Mouse (Mus musculus): ENCODE results near the gene Slc7a7. TPM values are rescaled to one million over a fixed set of nuclear protein-coding genes. Genes with fewer than 3 reads are reported as not detected.

Slc7a7 gene
- total and polyA plus RNA-seq, 3 experiments = 20.1 to 65.6 TPM; not detected in 1

- no peak for DNase-seq (ENCODE audit: low read depth, low spot score)
- no peak overlapping the region for H3K27ac ChIP-seq (ENCODE audit: control insufficient read depth, low read depth, low read length)
- H3K4me3 ChIP-seq (ENCODE audit: control insufficient read depth in 1 of 2, insufficient read depth in 1 of 2, low read depth in 2 of 2, low read length in 2 of 2) = no peak overlapping the region
- no peaks in the 10 kb centered on the region for H3K9me3 ChIP-seq (replicated peaks; ENCODE audit: insufficient read depth, low read length)
- H3K9ac ChIP-seq (ENCODE audit: control insufficient read depth, low read depth, low read length, poor library complexity, severe bottlenecking) = no peak overlapping the region
- no peaks in the 10 kb centered on the region for H3K79me2 ChIP-seq (ENCODE audit: control insufficient read depth, insufficient read depth, low read length, poor library complexity)
- H3K36me3 ChIP-seq (ENCODE audit: control insufficient read depth in 1 of 2, insufficient read depth in 2 of 2, low read length in 2 of 2) = peaks cover 0 to 2% of the 10 kb centered on the region in 2 experiments; a peak in 1 of 4 replicates
- no peaks in the 10 kb centered on the region for H3K4me1 ChIP-seq (ENCODE audit: control insufficient read depth in 1 of 2, insufficient read depth in 2 of 2, low read length in 2 of 2)
- H3K27me3 ChIP-seq (ENCODE audit: control insufficient read depth in 1 of 2, insufficient read depth in 2 of 2, low read length in 2 of 2) = no peaks in the 10 kb centered on the region
- TF ChIP-seq POLR2AphosphoS5 (IDR thresholded peaks at IDR 0.05; ENCODE audit: borderline replicate concordance, low read depth, low read length) (no peak), NRF1 (IDR thresholded peaks at IDR 0.05; ENCODE audit: insufficient read depth, low read depth, low read length, poor library complexity, severe bottlenecking) (no peak), ZKSCAN1 (IDR thresholded peaks at IDR 0.05; ENCODE audit: low read depth, low read length) (no peak), ELF1 (IDR thresholded peaks at IDR 0.05; ENCODE audit: low read depth, low read length) (no peak), RCOR1 (IDR thresholded peaks at IDR 0.05; ENCODE audit: low read depth, low read length) (no peak), NELFE (IDR thresholded peaks at IDR 0.05; ENCODE audit: low read depth, low read length) (no peak), MYC (IDR thresholded peaks at IDR 0.05; ENCODE audit: low read depth, low read length) (no peak), POLR2AphosphoS2 (IDR thresholded peaks at IDR 0.05; ENCODE audit: low read length) (no peak), CHD2 (IDR thresholded peaks at IDR 0.05; ENCODE audit: low read length) (no peak), ZC3H11A (IDR thresholded peaks at IDR 0.05; ENCODE audit: low read depth, low read length) (no peak), EP300 (IDR thresholded peaks at IDR 0.05; ENCODE audit: low read depth in 1 of 2, low read length in 2 of 2) (no peak), USF2 (IDR thresholded peaks at IDR 0.05; ENCODE audit: borderline replicate concordance in 1 of 2, insufficient read depth in 1 of 2, low read depth in 1 of 2, low read length in 2 of 2) (no peak), TAL1 (IDR thresholded peaks at IDR 0.05; ENCODE audit: low read length) (no peak), TCF12 (IDR thresholded peaks at IDR 0.05; ENCODE audit: low read depth, low read length) (no peak), HCFC1 (IDR thresholded peaks at IDR 0.05; ENCODE audit: low read depth, low read length) (no peak), MAX (IDR thresholded peaks at IDR 0.05; ENCODE audit: low read length) (no peak)
Measured at GRCm38 (mm10) chr14:54381816-54382215, 35.8 kb downstream of the Slc7a7 start.

GRCm38 (mm10) chr14:54380616-54381015 is 37.0 kb downstream of the Slc7a7 start:
- Histone ChIP-seq H3K36me3 (ENCODE audit: control insufficient read depth in 1 of 2, insufficient read depth in 2 of 2, low read length in 2 of 2) (peaks cover 0 to 2% of the 10 kb centered on the region in 2 experiments; a peak in 1 of 4 replicates), H3K9me3 (replicated peaks; ENCODE audit: insufficient read depth, low read length) (no peaks in the 10 kb centered on the region), H3K27ac (ENCODE audit: control insufficient read depth, low read depth, low read length) (no peak overlapping the region), H3K4me3 (ENCODE audit: control insufficient read depth in 1 of 2, insufficient read depth in 1 of 2, low read depth in 2 of 2, low read length in 2 of 2) (no peak overlapping the region), H3K9ac (ENCODE audit: control insufficient read depth, low read depth, low read length, poor library complexity, severe bottlenecking) (no peak overlapping the region), H3K4me1 (ENCODE audit: control insufficient read depth in 1 of 2, insufficient read depth in 2 of 2, low read length in 2 of 2) (no peaks in the 10 kb centered on the region), H3K79me2 (ENCODE audit: control insufficient read depth, insufficient read depth, low read length, poor library complexity) (no peaks in the 10 kb centered on the region), H3K27me3 (ENCODE audit: control insufficient read depth in 1 of 2, insufficient read depth in 2 of 2, low read length in 2 of 2) (no peaks in the 10 kb centered on the region)
- TF ChIP-seq USF2 (IDR thresholded peaks at IDR 0.05; ENCODE audit: borderline replicate concordance in 1 of 2, insufficient read depth in 1 of 2, low read depth in 1 of 2, low read length in 2 of 2) (no peak), CTCF (IDR thresholded peaks at IDR 0.05 in 2 of 3, conservative IDR thresholded peaks at IDR 0.05 in 1 of 3; ENCODE audit: control insufficient read depth in 1 of 3, insufficient read depth in 1 of 3, low read depth in 2 of 3, low read length in 3 of 3, poor library complexity in 1 of 3, severe bottlenecking in 1 of 3) (no peak), POLR2AphosphoS5 (IDR thresholded peaks at IDR 0.05; ENCODE audit: borderline replicate concordance, low read depth, low read length) (no peak), GABPA (IDR thresholded peaks at IDR 0.05; ENCODE audit: low read depth, low read length) (no peak), NRF1 (IDR thresholded peaks at IDR 0.05; ENCODE audit: insufficient read depth, low read depth, low read length, poor library complexity, severe bottlenecking) (no peak), MEF2A (IDR thresholded peaks at IDR 0.05; ENCODE audit: extremely low read depth, insufficient replicate concordance, low read depth, low read length, poor library complexity, severe bottlenecking) (no peak), SIN3A (IDR thresholded peaks at IDR 0.05; ENCODE audit: low read length) (no peak), MAFK (IDR thresholded peaks at IDR 0.05; ENCODE audit: borderline replicate concordance, low read depth, low read length) (no peak), MAZ (IDR thresholded peaks at IDR 0.05; ENCODE audit: low read depth, low read length) (no peak), MXI1 (IDR thresholded peaks at IDR 0.05; ENCODE audit: low read depth, low read length) (no peak), E2F4 (IDR thresholded peaks at IDR 0.05; ENCODE audit: borderline replicate concordance, low read depth, low read length) (no peak), SMC3 (IDR thresholded peaks at IDR 0.05; ENCODE audit: low read depth, low read length) (no peak), UBTF (IDR thresholded peaks at IDR 0.05; ENCODE audit: borderline replicate concordance, insufficient read depth, low read depth, low read length) (no peak), MAX (IDR thresholded peaks at IDR 0.05; ENCODE audit: low read length) (no peak), CHD1 (IDR thresholded peaks at IDR 0.05; ENCODE audit: low read depth, low read length) (no peak), RAD21 (IDR thresholded peaks at IDR 0.05; ENCODE audit: low read depth, low read length) (no peak)
- no peak for DNase-seq (ENCODE audit: low read depth, low spot score)
